Mouse (Mus musculus) embryonic facial prominence, embryonic 12.5 days (tissue): ENCODE data around the gene Olfm2. TPM values are rescaled to one million over a fixed set of nuclear protein-coding genes. Genes with fewer than 3 reads are reported as not detected.
A peak's percentile ranks its signal among the peaks of the same experiment; 100 is the strongest.

Experiments used
- ATAC-seq: fragments of 200-750 bp; cut with Nextera tagmentation; 2 replicates; pipeline ENCODE4 v1.8.0; 2017; ENCODE audit not compliant: insufficient number of reproducible peaks, insufficient read depth, low FRiP score, low TSS enrichment
- H3K27ac ChIP-seq: fragments of 300-500 bp; sonication (generic); 2 replicates; pipeline ENCODE4 v1.5.1; 2016; ENCODE audit warnings: mild to moderate bottlenecking
- H3K27me3 ChIP-seq: fragments of 300-500 bp; sonication (generic); 2 replicates; pipeline ENCODE4 v1.6.1; 2016; ENCODE audit warnings: mild to moderate bottlenecking, moderate library complexity
- H3K36me3 ChIP-seq: fragments of 300-500 bp; sonication (generic); 2 replicates; pipeline ENCODE4 v1.6.1; 2016; ENCODE audit warnings: mild to moderate bottlenecking
- H3K4me1 ChIP-seq: fragments of 300-500 bp; sonication (generic); 2 replicates; pipeline ENCODE4 v1.6.1; 2016
- H3K4me2 ChIP-seq: fragments of 300-500 bp; sonication (generic); replicated peaks from 2 replicates; pipeline ENCODE4 v1.6.1; 2016; ENCODE audit warnings: mild to moderate bottlenecking, moderate library complexity
- H3K4me3 ChIP-seq: fragments of 300-500 bp; sonication (generic); 2 replicates; pipeline ENCODE4 v1.5.1; 2016; ENCODE audit warnings: mild to moderate bottlenecking
- H3K9ac ChIP-seq: fragments of 300-500 bp; sonication (generic); 2 replicates; pipeline ENCODE4 v1.6.1; 2016; ENCODE audit warnings: mild to moderate bottlenecking, moderate library complexity
- H3K9me3 ChIP-seq: fragments of 300-500 bp; sonication (generic); 2 replicates; pipeline ENCODE4 v1.6.1; 2016; ENCODE audit warnings: mild to moderate bottlenecking, moderate library complexity
- WGBS: fragments of 180-500 bp; shearing (Covaris S2); methylation state at CpG from one replicate; pipeline ENCODE4 v1.1.7; 2016; 5-methylcytosine and 5-hydroxymethylcytosine counted together
- polyA plus RNA-seq: library from polyadenylated mRNA; unstranded; fragments of >200 nt; fragmentation: Nextera tagmentation; extraction: Ambion mirVana; gene quantifications from 2 replicates; pipeline ENCODE4 v1.2.1, GENCODE M21; 2016

Gene Olfm2
- 9.5 and 10.4 TPM in 2 replicates for polyA plus RNA-seq

DNA sequence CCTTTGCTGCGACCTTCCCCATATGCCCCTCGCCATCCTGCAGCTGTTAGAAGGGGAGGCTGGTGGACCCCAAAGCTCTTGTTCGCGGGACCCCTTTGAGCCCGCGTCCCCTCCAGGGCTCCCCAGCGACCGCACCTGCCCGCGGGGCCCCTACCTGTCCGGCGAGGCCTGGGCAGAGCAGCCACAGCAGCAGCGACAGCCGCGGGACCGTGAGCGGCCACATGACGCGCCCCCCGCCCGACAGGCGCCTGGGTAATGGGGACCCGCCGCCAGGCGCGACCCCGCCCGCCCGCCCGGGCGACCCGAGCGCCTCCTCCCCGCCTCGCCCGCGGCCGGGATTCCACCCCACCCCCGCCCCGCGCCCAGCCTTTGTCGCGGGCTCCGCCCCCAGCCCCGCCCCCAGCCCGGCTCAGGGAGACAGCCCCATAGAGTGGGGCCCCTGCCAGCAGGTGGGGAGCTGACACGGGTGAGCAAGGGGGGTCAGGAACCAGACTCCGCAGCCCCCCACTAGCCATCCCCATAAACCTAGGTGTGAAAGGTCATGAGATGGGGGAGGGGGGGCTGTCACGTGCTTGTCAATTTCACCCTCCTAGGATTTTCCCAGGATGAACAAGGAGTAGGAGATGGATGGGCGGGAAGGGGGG lies at the start of gene Olfm2:
TSS of gene Olfm2 (minus strand) at position 333 of the 644 bp plus-strand sequence.
- ATAC-seq, result no peak
- under 1% methylated on average over 41 of the region's 50 CpGs for WGBS
- peaks cover 8% of the 10 kb centered on the region for H3K4me1 ChIP-seq
- H3K4me3 ChIP-seq, result peak within 1 kb of the TSS; percentile 47
- H3K4me2 ChIP-seq, result peak within 1 kb of the TSS; percentile 85
- H3K27me3 ChIP-seq, result peaks cover 44% of the 10 kb centered on the region
- H3K9me3 ChIP-seq, result no peaks in the 10 kb centered on the region
- no peak within 1 kb of the TSS for H3K27ac ChIP-seq
- H3K36me3 ChIP-seq, result no peaks in the 10 kb centered on the region
- peak within 1 kb of the TSS; percentile 50 for H3K9ac ChIP-seq

- WGBS, result 35% methylated on average over 7 of the region's 7 CpGs
These were observed 48.1 kb upstream of the Olfm2 start for GRCm38 (mm10) chr9:20794108-20794806.

GRCm38 (mm10) chr9:20790345-20790744 lies 44.2 kb upstream of the Olfm2 start:
- Histone ChIP-seq H3K27me3 (no peaks in the 10 kb centered on the region), H3K9me3 (no peaks in the 10 kb centered on the region), H3K4me1 (peaks cover 19% of the 10 kb centered on the region), H3K9ac (no peak overlapping the region), H3K27ac (peak overlapping the region; percentile 81), H3K4me3 (no peak overlapping the region), H3K36me3 (no peaks in the 10 kb centered on the region), H3K4me2 (no peak overlapping the region)
- WGBS, result 20% methylated on average over 3 of the region's 3 CpGs
- ATAC-seq, result no peak

More at GRCm38 (mm10) chr9:20794108-20794806, 48.1 kb upstream of the Olfm2 start:
- Histone ChIP-seq H3K27me3 (no peaks in the 10 kb centered on the region), H3K36me3 (no peaks in the 10 kb centered on the region), H3K27ac (0 out of 2 replicates have a peak overlapping the region, but pooled peaks have one; percentile 41), H3K4me1 (peaks cover 19% of the 10 kb centered on the region), H3K4me3 (no peak overlapping the region), H3K9ac (no peak overlapping the region), H3K4me2 (no peak overlapping the region), H3K9me3 (no peaks in the 10 kb centered on the region)
- ATAC-seq, result no peak

DNA sequence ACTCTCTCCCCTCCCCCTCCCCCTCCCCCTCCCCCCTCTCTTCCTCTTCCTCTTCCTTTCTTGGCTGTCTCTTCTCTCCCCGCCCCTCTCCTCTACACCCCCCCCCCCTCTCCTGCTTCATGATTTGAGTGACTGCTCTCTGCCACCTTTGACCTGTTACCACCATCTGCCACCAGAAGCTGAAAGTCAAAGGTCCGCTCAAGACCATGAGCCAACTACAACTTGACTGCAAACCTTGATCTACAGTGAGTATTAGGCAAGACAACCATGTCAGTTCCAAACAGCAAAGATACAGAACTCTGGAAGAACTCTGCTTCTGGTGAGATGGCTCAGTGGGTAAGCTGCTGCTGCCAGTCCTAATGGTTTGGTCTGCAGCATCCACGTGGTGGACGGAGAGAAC lies 43.5 kb upstream of the Olfm2 start:
- Histone ChIP-seq H3K9me3 (no peaks in the 10 kb centered on the region), H3K27ac (peak overlapping the region; percentile 81), H3K36me3 (no peaks in the 10 kb centered on the region), H3K27me3 (no peaks in the 10 kb centered on the region), H3K9ac (no peak overlapping the region), H3K4me3 (no peak overlapping the region), H3K4me2 (no peak overlapping the region), H3K4me1 (peaks cover 22% of the 10 kb centered on the region)
- ATAC-seq, result no peak
- 51% methylated on average over 3 of the region's 4 CpGs for WGBS

DNA sequence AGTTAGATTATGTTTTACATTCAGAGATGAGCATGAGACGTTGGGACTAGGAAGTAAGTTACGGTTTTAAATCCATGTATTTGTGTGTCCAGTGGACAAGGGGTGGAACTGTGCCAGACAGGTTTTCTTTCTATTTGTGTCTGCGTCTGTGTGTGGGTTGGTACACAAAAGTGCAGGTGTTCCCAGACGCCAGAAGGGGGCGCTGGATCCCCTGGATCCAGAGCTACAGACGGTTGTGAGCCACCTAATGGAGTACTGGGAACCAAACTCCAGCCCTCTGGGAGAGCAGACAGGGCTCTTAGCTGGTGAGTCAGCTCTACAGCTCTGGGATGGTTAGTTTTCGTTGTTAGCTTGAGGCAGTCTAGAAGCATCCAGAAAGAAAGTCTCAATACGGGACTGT lies 41.8 kb upstream of the Olfm2 start:
- Histone ChIP-seq H3K4me3 (no peak overlapping the region), H3K9me3 (no peaks in the 10 kb centered on the region), H3K27me3 (no peaks in the 10 kb centered on the region), H3K36me3 (no peaks in the 10 kb centered on the region), H3K4me2 (no peak overlapping the region), H3K27ac (no peak overlapping the region), H3K4me1 (peaks cover 13% of the 10 kb centered on the region), H3K9ac (no peak overlapping the region)
- ATAC-seq, result no peak
- WGBS, result 75% methylated on average over 8 of the region's 8 CpGs

GRCm38 (mm10) chr9:20785055-20785454 lies 38.9 kb upstream of the Olfm2 start:
- 57% methylated on average over 6 of the region's 6 CpGs for WGBS
- no peak for ATAC-seq
- H3K9ac ChIP-seq, result no peak overlapping the region
- no peak overlapping the region for H3K4me2 ChIP-seq
- no peak overlapping the region for H3K4me3 ChIP-seq
- peaks cover 8% of the 10 kb centered on the region for H3K4me1 ChIP-seq
- no peaks in the 10 kb centered on the region for H3K27me3 ChIP-seq
- H3K36me3 ChIP-seq, result no peaks in the 10 kb centered on the region
- H3K9me3 ChIP-seq, result no peaks in the 10 kb centered on the region
- H3K27ac ChIP-seq, result no peak overlapping the region

GRCm38 (mm10) chr9:20781286-20781685 lies 35.1 kb upstream of the Olfm2 start:
- ATAC-seq, result no peak
- no peaks in the 10 kb centered on the region for H3K9me3 ChIP-seq
- H3K27me3 ChIP-seq, result no peaks in the 10 kb centered on the region
- no peak overlapping the region for H3K27ac ChIP-seq
- WGBS, result 86% methylated on average over 3 of the region's 3 CpGs
- no peak overlapping the region for H3K4me3 ChIP-seq
- H3K36me3 ChIP-seq, result no peaks in the 10 kb centered on the region
- no peak overlapping the region for H3K4me2 ChIP-seq
- no peak overlapping the region for H3K9ac ChIP-seq
- H3K4me1 ChIP-seq, result peaks cover 3% of the 10 kb centered on the region; the same call in 1 of the 2 replicates

DNA sequence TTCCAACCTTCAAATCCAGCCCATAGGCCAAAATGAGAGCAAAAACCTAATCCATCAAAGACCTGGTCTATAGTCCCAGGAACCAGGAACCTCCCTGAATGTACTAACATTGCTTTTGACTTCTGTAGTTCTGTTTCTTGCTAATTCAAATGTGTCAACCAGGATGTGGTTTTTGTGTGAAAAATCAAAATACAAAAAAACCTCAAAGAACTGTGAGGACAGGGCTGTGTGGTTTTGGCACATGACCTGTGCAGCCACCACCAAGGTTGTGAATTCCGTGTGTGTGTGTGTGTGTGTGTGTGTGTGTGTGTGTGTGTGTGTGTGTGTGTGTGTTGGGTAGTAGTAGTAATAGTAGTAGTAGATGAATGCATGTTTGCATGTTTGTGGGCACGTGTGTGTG lies 19.1 kb upstream of the Olfm2 start:
- Histone ChIP-seq H3K27ac (no peak overlapping the region), H3K4me1 (no peaks in the 10 kb centered on the region), H3K27me3 (no peaks in the 10 kb centered on the region; the same call in 1 of the 2 replicates), H3K36me3 (no peaks in the 10 kb centered on the region), H3K9ac (no peak overlapping the region), H3K4me3 (no peak overlapping the region), H3K4me2 (no peak overlapping the region), H3K9me3 (no peaks in the 10 kb centered on the region)
- ATAC-seq, result no peak
- WGBS, result 73% methylated on average over 2 of the region's 2 CpGs

GRCm38 (mm10) chr9:20763099-20763498 lies 16.9 kb upstream of the Olfm2 start:
- WGBS, result 85% methylated on average over 1 of the region's 1 CpGs
- Histone ChIP-seq H3K4me1 (no peaks in the 10 kb centered on the region), H3K27ac (no peak overlapping the region), H3K4me2 (no peak overlapping the region), H3K36me3 (no peaks in the 10 kb centered on the region), H3K27me3 (no peaks in the 10 kb centered on the region; the same call in 1 of the 2 replicates), H3K9me3 (no peaks in the 10 kb centered on the region), H3K4me3 (no peak overlapping the region), H3K9ac (no peak overlapping the region)
- no peak for ATAC-seq

DNA sequence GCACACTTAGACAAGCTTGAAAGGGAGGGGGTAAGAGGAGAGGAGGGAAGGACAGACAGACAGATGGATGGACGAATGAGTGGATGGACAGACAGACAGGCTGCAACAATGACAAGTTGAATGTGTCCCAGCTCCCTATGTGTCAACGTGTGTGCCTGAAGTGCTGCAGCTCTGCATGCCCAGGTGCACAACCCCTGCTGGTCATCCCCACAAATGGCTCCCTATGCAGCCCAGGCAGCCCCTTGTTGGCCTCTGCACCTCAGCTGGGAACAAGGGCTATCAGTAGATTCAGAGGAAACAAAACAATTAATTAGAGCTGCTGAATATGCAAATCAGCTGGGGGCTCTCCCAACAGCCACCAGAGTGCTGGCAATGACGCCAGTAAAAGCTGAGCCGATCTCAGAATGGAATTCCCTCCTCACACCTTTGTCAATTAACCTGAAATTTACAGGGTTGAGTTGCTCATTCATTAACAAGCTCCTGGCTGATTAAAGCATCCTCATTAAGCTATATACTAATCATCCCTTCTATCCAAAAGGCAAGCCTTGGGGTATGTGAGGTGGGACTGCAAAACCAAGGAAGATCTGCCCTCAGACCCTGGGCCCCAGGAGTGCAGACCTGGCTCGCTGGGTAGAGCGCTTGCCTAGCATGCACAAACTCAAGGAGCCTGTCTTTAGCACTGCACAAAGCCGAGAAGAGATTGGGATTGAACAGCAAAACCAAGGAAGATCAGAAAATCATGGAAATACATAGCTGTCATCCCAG lies 16.2 kb upstream of the Olfm2 start:
- Histone ChIP-seq H3K9me3 (no peaks in the 10 kb centered on the region), H3K27ac (no peak overlapping the region), H3K36me3 (no peaks in the 10 kb centered on the region), H3K4me3 (no peak overlapping the region), H3K27me3 (no peaks in the 10 kb centered on the region; the same call in 1 of the 2 replicates), H3K9ac (no peak overlapping the region), H3K4me2 (no peak overlapping the region), H3K4me1 (no peaks in the 10 kb centered on the region)
- 51% methylated on average over 7 of the region's 7 CpGs for WGBS
- ATAC-seq, result no peak

GRCm38 (mm10) chr9:20761388-20761787 lies 15.2 kb upstream of the Olfm2 start:
- H3K4me3 ChIP-seq, result no peak overlapping the region
- no peak for ATAC-seq
- H3K4me1 ChIP-seq, result no peaks in the 10 kb centered on the region
- no peaks in the 10 kb centered on the region for H3K36me3 ChIP-seq
- no peak overlapping the region for H3K27ac ChIP-seq
- WGBS, result 65% methylated on average over 3 of the region's 3 CpGs
- no peaks in the 10 kb centered on the region for H3K9me3 ChIP-seq
- H3K27me3 ChIP-seq, result no peaks in the 10 kb centered on the region
- no peak overlapping the region for H3K9ac ChIP-seq
- H3K4me2 ChIP-seq, result no peak overlapping the region
